Mouse (Mus musculus): ENCODE results near the gene Plk5.

Gene Plk5

GRCm38 (mm10) chr10:80412656-80413541 lies 56.6 kb downstream of the Plk5 start:
- DNase-seq (ENCODE audit: low read depth, low spot score), result no peak

Data from ES-CJ7 (cell line).